Mouse (Mus musculus) kidney, adult 2 months (tissue): Measurements from ENCODE around the gene Fam76a. TPM values are rescaled to one million over a fixed set of nuclear protein-coding genes. Genes with fewer than 3 reads are reported as not detected.

Experiments used
- DNase-seq: peaks from one replicate; pipeline ENCODE4 v3.0.0; 2021
- H3K27ac ChIP-seq: fragments of 200-500 bp; 2 replicates; pipeline ENCODE4 v1.5.1; 2012; ENCODE audit warnings: low read depth, low read length, control low read depth, inconsistent platforms; ENCODE audit not compliant: insufficient read depth
- H3K27me3 ChIP-seq: fragments of 200-500 bp; replicated peaks from 2 replicates; pipeline ENCODE4 v1.6.1; 2012; ENCODE audit warnings: mild to moderate bottlenecking, moderate library complexity, low read length, inconsistent platforms; ENCODE audit not compliant: control insufficient read depth, insufficient read depth
- H3K36me3 ChIP-seq: fragments of 200-500 bp; 2 replicates; pipeline ENCODE4 v1.6.1; 2012; ENCODE audit warnings: mild to moderate bottlenecking, moderate library complexity, low read length, inconsistent platforms; ENCODE audit not compliant: control insufficient read depth, insufficient read depth
- H3K4me1 ChIP-seq: fragments of 200-500 bp; 2 replicates; pipeline ENCODE4 v1.6.1; 2011; ENCODE audit warnings: low read length; ENCODE audit not compliant: control insufficient read depth, insufficient read depth
- H3K4me3 ChIP-seq: fragments of 200-500 bp; 2 replicates; pipeline ENCODE4 v1.5.1; 2011; ENCODE audit warnings: mild to moderate bottlenecking, low read depth, low read length, control low read depth; ENCODE audit not compliant: insufficient read depth
- CTCF ChIP-seq: fragments of 200-500 bp; conservative IDR thresholded peaks from 2 replicates; pipeline ENCODE4 v1.5.1; 2011; ENCODE audit warnings: low read depth, mild to moderate bottlenecking, control low read depth, low read length, moderate library complexity, mixed read lengths; ENCODE audit not compliant: insufficient read depth, insufficient read length
- POLR2A ChIP-seq: fragments of 200-500 bp; IDR thresholded peaks from one replicate; pipeline ENCODE4 v1.6.1; 2011; ENCODE audit warnings: low read depth, low read length, control low read depth
- WGBS: fragments of 180-500 bp; shearing (Covaris S2); methylation state at CpG from one replicate; pipeline ENCODE4 v1.1.7; 2018; 5-methylcytosine and 5-hydroxymethylcytosine counted together
- polyA plus RNA-seq: library from polyadenylated mRNA; depleted of rRNA; stranded (reverse); fragments of >200 nt; gene quantifications from 2 replicates; pipeline ENCODE4 v1.2.3, GENCODE M21; 2012

The Fam76a gene
- polyA plus RNA-seq, 1 experiment, result 16.6 TPM

DNA sequence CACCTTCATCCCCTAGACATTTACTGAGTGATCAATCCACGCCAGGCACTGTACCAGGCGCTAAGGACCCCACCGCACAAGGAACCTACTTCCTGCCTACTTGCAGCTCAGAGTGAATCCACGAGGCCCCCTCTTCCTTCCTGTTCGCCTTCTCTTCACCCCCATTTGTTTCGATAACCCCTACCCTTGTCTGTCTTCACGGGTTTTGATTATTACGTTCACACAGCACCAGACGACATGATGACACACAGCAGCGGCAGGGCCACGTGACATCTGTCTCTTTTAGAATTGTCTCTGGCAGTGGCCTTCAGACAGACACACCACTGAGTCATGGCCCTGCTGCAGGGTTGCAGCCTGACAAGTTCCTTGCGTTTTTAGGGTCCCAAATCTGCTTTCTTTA is 21.7 kb upstream of the Fam76a start:
- WGBS, result 70% methylated on average over 12 of the region's 12 CpGs
- no peak overlapping the region for H3K4me3 ChIP-seq
- TF ChIP-seq POLR2A (no peak), CTCF (no peak)
- no peak for DNase-seq
- H3K27me3 ChIP-seq, result no peaks in the 10 kb centered on the region
- peaks cover 10% of the 10 kb centered on the region for H3K4me1 ChIP-seq
- H3K27ac ChIP-seq, result no peak overlapping the region
- no peaks in the 10 kb centered on the region for H3K36me3 ChIP-seq

DNA sequence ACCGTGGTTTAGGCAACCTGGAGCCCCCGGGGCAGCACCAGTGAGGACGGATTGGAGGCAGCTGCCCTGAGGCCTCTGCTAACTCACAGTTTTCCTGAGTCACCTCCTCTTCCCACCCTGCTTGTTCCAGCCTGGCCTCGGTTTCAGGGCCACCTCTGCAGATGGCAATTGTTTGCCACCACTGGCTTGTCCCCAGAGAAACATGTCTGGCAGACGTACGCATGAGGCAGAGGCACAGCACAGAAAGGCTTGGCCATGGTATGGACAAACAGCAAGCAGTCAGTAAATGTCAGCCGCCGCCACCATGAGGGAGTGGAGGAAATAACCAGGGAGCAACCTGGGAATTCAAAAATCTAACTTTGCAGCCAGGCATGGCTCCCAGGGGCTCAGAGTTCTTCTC is 20.7 kb upstream of the Fam76a start:
- TF ChIP-seq CTCF, result no peak
- TF ChIP-seq POLR2A, result no peak
- Histone ChIP-seq H3K4me3 (no peak overlapping the region), H3K4me1 (peaks cover 10% of the 10 kb centered on the region), H3K27me3 (no peaks in the 10 kb centered on the region), H3K36me3 (no peaks in the 10 kb centered on the region), H3K27ac (no peak overlapping the region)
- no peak for DNase-seq
- 86% methylated on average over 8 of the region's 8 CpGs for WGBS

DNA sequence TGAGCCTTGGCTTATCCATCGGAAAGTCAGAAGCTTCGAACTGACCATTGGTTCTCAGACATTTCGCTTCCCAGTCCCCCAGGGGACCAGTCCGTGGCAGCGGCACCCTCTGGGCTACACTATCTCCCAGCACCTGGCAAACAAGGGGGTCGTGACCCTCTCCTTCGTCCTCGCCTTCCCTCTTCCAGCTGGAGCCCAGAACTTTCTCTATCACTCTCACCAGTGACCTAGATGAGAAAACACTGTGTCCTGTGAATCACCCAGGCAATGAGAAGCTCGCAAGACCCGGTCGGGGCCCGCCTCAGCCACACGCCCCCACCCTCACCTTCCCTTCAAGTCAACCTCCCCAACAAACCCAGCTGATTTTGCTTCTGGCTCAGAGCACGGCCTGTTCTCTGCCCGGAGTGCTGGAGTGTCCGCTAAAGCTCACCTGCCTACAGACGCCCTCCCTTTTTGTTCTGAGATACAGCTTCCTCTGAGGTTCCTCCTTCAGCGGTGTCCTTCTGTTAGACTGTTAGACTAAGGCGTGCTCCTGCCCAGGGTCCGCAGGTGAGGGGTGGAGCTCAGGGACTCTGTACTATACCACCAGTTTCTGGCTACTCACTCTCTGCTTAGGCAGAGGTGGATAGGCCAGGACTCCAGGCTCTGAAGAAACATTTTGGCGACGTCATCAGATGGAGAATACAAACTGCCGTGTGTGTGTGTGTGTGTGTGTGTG is 18.8 kb upstream of the Fam76a start:
- no peak overlapping the region for H3K27ac ChIP-seq
- 70% methylated on average over 23 of the region's 23 CpGs for WGBS
- no peak overlapping the region for H3K4me3 ChIP-seq
- DNase-seq, result no peak
- peaks cover 5% of the 10 kb centered on the region for H3K4me1 ChIP-seq
- no peak for TF ChIP-seq CTCF
- no peaks in the 10 kb centered on the region for H3K36me3 ChIP-seq
- no peaks in the 10 kb centered on the region for H3K27me3 ChIP-seq

DNA sequence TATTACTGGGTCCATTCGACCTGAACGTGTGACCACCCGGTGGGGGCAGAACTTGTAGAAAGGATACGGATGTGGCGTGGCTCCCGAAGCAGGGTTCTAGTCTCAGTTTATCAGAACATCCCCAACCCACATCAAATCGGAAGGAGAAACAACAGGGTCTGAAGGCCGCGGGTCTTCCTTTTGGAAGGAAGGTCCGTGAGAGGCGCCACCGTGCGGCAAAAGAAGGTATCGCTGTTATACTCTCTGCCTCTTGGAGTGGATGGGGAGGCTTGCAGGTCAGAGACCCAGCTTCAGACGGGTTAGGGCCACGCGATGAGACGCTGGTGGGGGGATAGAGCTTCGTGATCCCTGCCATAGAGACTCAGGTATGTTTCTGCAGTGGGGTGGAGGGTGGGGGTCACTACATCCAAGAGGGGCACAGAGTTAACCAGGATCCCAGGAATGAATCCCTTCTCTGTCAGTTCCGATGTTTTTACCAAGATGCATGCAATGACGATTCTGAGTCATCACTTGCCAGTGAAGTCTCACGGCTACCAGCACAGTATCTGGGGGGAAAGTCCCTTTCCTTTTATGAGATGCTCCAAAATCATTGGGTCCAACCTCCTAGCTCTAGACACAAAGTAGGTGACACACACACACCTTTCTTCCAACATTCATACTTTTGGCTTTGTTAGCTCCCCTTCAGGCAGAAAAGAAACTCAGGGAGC is 17.2 kb upstream of the Fam76a start:
- Histone ChIP-seq H3K4me3 (no peak overlapping the region), H3K4me1 (no peaks in the 10 kb centered on the region), H3K27ac (no peak overlapping the region), H3K36me3 (no peaks in the 10 kb centered on the region), H3K27me3 (no peaks in the 10 kb centered on the region)
- 25% methylated on average over 22 of the region's 22 CpGs for WGBS
- TF ChIP-seq CTCF, result peak; percentile 65
- TF ChIP-seq POLR2A, result no peak
- peak; percentile 51 for DNase-seq

DNA sequence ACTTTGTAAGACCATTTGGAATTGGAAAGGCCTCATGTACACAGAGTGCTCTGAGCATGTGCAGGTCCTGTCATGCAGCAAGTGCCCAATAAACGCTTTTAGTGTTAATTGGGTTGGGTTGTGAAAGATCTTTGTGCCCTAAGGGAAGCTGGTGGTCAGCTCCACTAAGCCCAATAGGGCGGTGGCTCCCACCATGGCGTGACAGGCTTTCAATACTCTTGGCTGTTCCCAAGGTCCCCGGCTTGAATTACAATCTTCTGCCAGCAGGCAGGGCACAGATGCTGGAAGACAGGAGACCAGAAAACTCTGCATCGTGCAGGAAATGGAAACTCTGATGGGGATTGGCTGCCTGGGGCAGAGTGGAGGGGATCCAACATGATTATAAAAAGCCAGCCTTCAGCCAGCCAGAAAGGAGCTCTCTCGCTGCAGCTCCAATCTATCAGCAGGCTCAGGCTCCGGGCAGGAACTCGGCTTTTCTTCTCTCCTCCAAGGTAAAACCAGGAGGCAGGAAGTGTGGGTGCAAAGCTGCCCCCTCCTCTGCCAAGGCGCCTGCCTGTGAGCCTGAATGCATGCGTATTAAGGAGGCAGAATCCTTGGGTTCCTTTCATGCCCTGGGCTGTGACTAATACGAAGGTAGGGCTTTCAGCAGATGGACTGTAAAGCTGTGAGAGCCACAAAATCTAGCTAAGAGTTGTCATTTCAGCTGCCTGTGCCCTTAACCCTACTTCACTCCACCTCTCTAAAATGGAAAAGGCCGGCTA is 16.0 kb upstream of the Fam76a start:
- no peak overlapping the region for H3K4me3 ChIP-seq

DNA sequence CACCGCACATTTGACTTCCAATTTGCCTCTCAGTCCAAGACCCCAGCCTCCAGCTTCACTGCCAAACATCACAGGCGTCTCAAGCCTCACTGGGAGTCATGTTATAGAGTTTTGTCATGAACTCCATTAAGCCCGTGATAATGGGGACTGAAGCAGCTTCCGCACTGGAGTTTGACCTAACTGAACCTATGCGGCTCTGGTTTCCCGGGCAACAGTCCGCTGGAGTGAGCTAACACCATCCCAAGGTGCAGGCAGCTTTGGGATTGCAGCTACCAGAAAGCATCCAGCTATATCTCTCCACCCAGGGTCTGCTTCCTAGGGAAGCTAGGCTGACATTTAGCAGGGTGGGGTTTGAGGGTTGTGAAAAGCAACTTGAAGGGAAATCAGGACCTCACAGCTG is 12.3 kb upstream of the Fam76a start:
- Histone ChIP-seq H3K27me3 (no peaks in the 10 kb centered on the region), H3K4me1 (no peaks in the 10 kb centered on the region), H3K36me3 (no peaks in the 10 kb centered on the region), H3K4me3 (no peak overlapping the region), H3K27ac (no peak overlapping the region)
- no peak for DNase-seq
- 27% methylated on average over 7 of the region's 7 CpGs for WGBS
- TF ChIP-seq POLR2A, result no peak
- TF ChIP-seq CTCF, result no peak

More for the DNA sequence above, 16.0 kb upstream of the Fam76a start:
- no peaks in the 10 kb centered on the region for H3K27me3 ChIP-seq
- 0 out of 2 replicates have a peak overlapping the region, but pooled peaks have one; percentile 19 for H3K27ac ChIP-seq
- peak; percentile 56 for DNase-seq
- no peaks in the 10 kb centered on the region for H3K4me1 ChIP-seq
- no peak for TF ChIP-seq CTCF
- no peak for TF ChIP-seq POLR2A
- H3K36me3 ChIP-seq, result no peaks in the 10 kb centered on the region
- WGBS, result 46% methylated on average over 12 of the region's 12 CpGs

DNA sequence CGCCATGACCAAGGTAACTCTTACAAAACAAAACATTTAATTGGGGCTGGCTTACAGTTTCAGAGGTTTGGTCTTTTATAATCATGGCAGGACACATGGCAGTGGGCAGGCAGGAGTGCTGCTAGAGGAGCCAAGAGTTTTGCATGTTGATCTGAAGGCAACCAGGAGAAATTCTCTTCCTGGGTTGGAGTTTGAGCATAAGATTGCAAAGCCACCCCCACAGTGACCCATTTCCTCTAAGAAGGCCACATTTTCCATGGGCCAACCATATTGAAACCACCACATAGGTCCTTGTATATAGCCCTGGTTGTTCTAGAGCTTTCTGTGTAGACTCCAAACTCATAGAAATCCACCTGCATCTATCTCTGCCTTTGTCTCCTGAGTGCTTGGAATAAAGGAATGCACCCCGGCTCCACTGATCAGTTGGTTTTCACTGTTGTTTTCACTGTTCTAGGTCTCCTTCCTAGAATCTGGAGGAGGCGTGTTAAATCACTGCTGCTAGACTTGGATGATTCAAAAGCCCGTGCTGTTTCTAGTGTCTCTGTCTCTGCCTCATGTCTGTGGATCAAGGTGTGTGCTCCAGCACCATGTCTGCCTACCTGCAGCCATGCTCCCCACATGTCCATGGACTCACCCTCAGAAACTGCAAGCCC is 10.5 kb upstream of the Fam76a start:
- no peak for DNase-seq
- H3K36me3 ChIP-seq, result no peaks in the 10 kb centered on the region
- no peaks in the 10 kb centered on the region for H3K4me1 ChIP-seq
- no peak overlapping the region for H3K4me3 ChIP-seq
- no peaks in the 10 kb centered on the region for H3K27me3 ChIP-seq
- 88% methylated on average over 4 of the region's 4 CpGs for WGBS
- H3K27ac ChIP-seq, result no peak overlapping the region
- TF ChIP-seq POLR2A (no peak), CTCF (no peak)
